Mouse (Mus musculus) kidney, adult 2 months (tissue): ENCODE measurements around the gene Zdhhc22. TPM values are rescaled to one million over a fixed set of nuclear protein-coding genes. Genes with fewer than 3 reads are reported as not detected.
A peak's percentile ranks its signal among the peaks of the same experiment; 100 is the strongest.

ENCODE experiments used
- DNase-seq: peaks from one replicate; pipeline ENCODE4 v3.0.0; 2021
- H3K27ac ChIP-seq: fragments of 200-500 bp; 2 replicates; pipeline ENCODE4 v1.5.1; 2012; ENCODE audit warnings: low read depth, low read length, control low read depth, inconsistent platforms; ENCODE audit not compliant: insufficient read depth
- H3K27me3 ChIP-seq: fragments of 200-500 bp; replicated peaks from 2 replicates; pipeline ENCODE4 v1.6.1; 2012; ENCODE audit warnings: mild to moderate bottlenecking, moderate library complexity, low read length, inconsistent platforms; ENCODE audit not compliant: control insufficient read depth, insufficient read depth
- H3K36me3 ChIP-seq: fragments of 200-500 bp; 2 replicates; pipeline ENCODE4 v1.6.1; 2012; ENCODE audit warnings: mild to moderate bottlenecking, moderate library complexity, low read length, inconsistent platforms; ENCODE audit not compliant: control insufficient read depth, insufficient read depth
- H3K4me1 ChIP-seq: fragments of 200-500 bp; 2 replicates; pipeline ENCODE4 v1.6.1; 2011; ENCODE audit warnings: low read length; ENCODE audit not compliant: control insufficient read depth, insufficient read depth
- H3K4me3 ChIP-seq: fragments of 200-500 bp; 2 replicates; pipeline ENCODE4 v1.5.1; 2011; ENCODE audit warnings: mild to moderate bottlenecking, low read depth, low read length, control low read depth; ENCODE audit not compliant: insufficient read depth
- CTCF ChIP-seq: fragments of 200-500 bp; conservative IDR thresholded peaks from 2 replicates; pipeline ENCODE4 v1.5.1; 2011; ENCODE audit warnings: low read depth, mild to moderate bottlenecking, control low read depth, low read length, moderate library complexity, mixed read lengths; ENCODE audit not compliant: insufficient read depth, insufficient read length
- POLR2A ChIP-seq: fragments of 200-500 bp; IDR thresholded peaks from one replicate; pipeline ENCODE4 v1.6.1; 2011; ENCODE audit warnings: low read depth, low read length, control low read depth
- WGBS: fragments of 180-500 bp; shearing (Covaris S2); methylation state at CpG from one replicate; pipeline ENCODE4 v1.1.7; 2018; 5-methylcytosine and 5-hydroxymethylcytosine counted together
- polyA plus RNA-seq: library from polyadenylated mRNA; depleted of rRNA; stranded (reverse); fragments of >200 nt; gene quantifications from 2 replicates; pipeline ENCODE4 v1.2.3, GENCODE M21; 2012

Gene Zdhhc22
- polyA plus RNA-seq, 1 experiment = 0.14 TPM

DNA sequence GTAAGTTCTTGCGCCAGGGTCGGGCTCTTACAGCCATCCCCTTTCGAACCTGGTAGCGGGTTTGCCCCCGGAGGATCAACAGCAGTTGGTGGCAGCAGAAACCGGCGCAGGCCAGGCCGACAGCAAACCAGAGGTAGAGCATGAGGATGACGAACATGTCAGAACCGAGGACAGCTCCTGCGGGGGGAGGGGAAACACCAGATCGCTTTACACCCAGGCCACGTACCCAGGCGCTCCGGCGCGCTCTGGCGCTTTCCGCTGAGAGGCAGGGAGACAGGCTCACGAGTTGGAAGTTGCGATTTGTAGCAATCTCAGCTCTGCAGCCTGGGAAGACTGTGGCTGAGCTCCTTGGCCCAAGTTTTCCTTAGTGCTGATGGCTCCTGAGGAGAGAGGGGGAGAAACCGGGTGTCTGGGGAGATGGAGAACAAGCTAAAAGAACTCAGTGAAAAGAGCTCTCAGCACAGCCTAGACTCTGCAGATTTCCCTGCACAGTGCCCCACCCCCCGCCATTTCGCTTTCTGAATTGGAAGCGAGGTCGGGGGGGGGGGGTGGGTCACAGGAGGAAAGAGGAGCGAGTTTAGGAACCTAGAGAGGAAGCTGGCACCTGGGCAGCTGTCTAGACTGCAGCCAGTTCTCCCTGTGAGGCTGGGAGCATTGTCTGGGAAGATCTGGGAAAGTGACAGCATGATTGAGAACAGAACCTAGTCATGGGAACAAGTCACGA lies 6.6 kb downstream of the Zdhhc22 start:
- Histone ChIP-seq H3K4me1 (no peaks in the 10 kb centered on the region), H3K4me3 (no peak overlapping the region), H3K36me3 (no peaks in the 10 kb centered on the region), H3K27me3 (no peaks in the 10 kb centered on the region), H3K27ac (no peak overlapping the region)
- 3% methylated on average over 28 of the region's 28 CpGs for WGBS
- TF ChIP-seq POLR2A (no peak), CTCF (no peak)
- peak; percentile 44 for DNase-seq

DNA sequence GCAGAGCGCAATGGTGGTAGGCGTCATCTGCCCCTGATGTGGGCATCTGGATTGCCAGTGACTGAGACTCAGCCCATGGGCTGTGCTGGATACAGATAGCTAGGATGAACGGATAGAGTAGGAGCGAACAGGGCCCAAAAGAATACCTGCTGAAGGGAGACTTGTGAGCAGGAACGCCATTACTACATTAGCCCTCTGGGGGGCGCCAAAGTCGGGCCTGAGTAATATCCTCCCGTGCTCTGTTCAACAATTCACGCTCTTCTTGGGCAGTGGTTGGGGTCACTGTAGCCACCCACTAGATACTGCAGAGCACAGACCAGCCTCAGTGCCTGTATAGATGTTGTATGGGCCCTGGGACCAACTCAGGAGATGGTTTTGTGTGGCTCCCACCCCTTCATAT lies 9.1 kb downstream of the Zdhhc22 start:
- H3K4me1 ChIP-seq = no peaks in the 10 kb centered on the region
- no peaks in the 10 kb centered on the region for H3K27me3 ChIP-seq
- TF ChIP-seq POLR2A = no peak
- TF ChIP-seq CTCF = peak; percentile 17; the same call in 1 of the 2 replicates
- WGBS = 36% methylated on average over 9 of the region's 9 CpGs
- H3K27ac ChIP-seq = no peak overlapping the region
- DNase-seq = no peak
- H3K4me3 ChIP-seq = no peak overlapping the region
- H3K36me3 ChIP-seq = no peaks in the 10 kb centered on the region

DNA sequence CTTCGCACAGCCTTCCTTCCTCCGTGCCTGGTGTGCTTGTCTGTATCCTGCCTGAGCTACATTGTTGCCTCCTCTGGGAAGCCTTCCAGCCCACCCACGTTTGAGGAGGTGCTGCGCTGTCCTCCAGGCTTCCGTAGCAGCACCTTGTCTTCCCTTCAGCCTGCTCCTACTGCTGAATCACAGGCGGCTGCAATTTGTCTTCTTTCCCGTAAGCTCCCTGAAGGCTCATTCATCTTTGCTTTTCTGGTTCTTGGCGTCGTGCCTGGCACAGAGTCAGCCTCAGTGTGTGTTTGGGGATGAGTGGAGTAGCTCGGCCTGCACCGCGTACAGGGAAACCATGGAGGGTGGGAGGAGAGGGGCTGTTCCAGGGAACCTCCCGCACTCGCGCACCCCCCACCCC lies 12.4 kb downstream of the Zdhhc22 start:
- no peak overlapping the region for H3K4me3 ChIP-seq
- 22% methylated on average over 15 of the region's 15 CpGs for WGBS
- TF ChIP-seq CTCF (no peak), POLR2A (no peak)
- H3K27me3 ChIP-seq = no peaks in the 10 kb centered on the region
- no peak overlapping the region for H3K27ac ChIP-seq
- peak; percentile 30 for DNase-seq
- H3K36me3 ChIP-seq = no peaks in the 10 kb centered on the region
- H3K4me1 ChIP-seq = peaks cover 2% of the 10 kb centered on the region; the same call in 1 of the 2 replicates

DNA sequence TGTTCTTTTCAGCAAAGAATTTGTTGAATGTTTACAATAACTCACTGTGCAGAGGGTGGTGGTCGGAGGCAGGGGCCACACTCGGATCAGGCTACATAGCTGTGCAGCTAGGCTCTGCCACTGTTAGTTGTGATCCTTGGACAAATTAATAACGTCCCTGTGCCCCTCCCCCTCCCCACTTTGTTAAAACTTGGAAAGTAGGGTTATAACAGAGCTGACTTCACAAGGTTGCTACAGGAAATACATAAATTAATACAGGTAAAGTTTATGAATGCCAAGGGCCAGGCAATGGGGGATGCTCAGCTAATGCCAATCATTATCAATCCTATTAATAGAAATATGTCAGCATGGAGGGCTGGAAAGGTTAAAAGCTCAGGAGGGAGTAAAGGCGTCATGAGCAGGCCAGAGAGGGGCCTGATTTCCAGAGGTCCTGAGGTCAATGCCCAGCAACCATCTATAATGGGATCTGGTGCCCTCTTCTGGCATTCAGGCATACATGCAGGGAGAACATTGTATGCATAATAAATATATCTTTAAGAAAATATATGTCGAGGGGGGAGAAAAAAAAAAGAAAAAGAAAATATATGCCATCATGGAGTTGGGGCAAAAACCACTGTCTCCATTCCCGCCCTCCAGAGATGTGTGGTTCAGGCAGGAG lies 13.6 kb downstream of the Zdhhc22 start:
- 66% methylated on average over 6 of the region's 6 CpGs for WGBS
- Histone ChIP-seq H3K4me3 (no peak overlapping the region), H3K27me3 (no peaks in the 10 kb centered on the region), H3K27ac (no peak overlapping the region), H3K36me3 (no peaks in the 10 kb centered on the region), H3K4me1 (peaks cover 4% of the 10 kb centered on the region; the same call in 1 of the 2 replicates)
- no peak for DNase-seq
- peak; percentile 31 for TF ChIP-seq CTCF
- TF ChIP-seq POLR2A = no peak

DNA sequence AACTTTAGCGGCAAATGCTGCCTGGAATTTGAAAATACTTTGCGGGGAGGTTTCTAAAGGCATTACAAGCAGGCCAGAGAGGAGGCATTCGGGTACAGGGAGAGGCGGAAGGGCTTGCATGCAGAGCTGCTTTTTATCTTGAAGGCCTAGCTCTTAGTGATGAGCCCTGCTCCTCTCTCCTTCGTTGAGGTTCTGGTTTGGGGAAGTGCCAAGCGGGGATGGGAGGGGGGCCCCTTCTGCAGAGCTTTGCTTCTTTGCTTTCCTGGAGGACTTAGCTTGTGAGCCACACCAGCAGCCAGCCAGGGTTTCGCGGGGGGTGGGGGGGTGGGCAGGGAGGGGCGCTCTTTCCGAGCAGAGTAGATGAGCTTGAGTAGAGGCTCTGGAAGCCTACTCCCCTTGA lies 14.5 kb downstream of the Zdhhc22 start:
- Histone ChIP-seq H3K27ac (no peak overlapping the region), H3K4me3 (no peak overlapping the region), H3K27me3 (no peaks in the 10 kb centered on the region), H3K36me3 (no peaks in the 10 kb centered on the region), H3K4me1 (peaks cover 4% of the 10 kb centered on the region; the same call in 1 of the 2 replicates)
- no peak for TF ChIP-seq CTCF
- no peak for TF ChIP-seq POLR2A
- no peak for DNase-seq
- 73% methylated on average over 10 of the region's 10 CpGs for WGBS

DNA sequence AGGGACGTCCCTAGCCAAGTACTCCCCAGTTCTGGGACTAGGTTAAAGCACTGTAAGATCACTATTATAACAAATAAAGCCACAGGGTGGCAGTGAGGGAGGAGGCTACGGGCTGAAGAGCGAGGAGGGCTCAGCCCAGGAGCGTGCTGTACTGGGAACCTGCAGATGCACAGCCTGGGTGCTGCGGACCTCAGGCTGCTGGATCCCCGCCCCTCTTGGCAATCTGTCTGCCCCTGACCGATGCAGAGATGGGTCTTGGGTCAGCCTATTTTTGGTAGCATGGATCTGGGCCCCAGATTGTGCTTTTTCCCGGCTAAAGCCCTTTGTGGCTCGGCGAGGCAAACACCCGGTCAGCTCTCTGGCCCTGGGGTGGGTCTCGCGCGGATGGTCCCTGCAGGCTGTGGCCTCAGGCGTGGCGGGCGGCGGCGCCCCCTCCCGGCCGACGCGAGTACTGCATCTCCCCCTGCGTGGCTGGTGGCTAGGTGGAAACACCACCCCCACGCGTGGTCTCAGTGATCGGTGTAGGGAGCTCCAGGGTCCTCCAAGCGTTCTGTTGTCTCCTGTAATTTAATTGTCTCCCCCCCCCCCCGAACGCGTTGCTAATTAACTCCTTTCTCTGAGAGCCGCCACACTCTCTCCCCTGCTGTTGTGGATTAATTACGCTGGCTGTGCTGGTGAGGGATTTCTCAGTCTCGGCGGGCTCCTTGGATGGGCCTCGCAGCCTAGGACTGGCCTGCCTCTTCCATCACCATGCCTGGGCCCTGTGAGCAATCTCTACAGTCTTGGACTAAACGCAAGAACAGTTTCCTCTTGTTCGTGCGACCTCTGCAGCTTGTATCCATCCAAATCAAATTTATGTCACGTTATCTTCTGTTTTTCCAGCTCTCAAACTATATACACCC lies 15.6 kb downstream of the Zdhhc22 start:
- no peaks in the 10 kb centered on the region for H3K36me3 ChIP-seq
- TF ChIP-seq CTCF (peak; percentile 72), POLR2A (no peak)
- peaks cover 4% of the 10 kb centered on the region; the same call in 1 of the 2 replicates for H3K4me1 ChIP-seq
- H3K4me3 ChIP-seq = no peak overlapping the region
- no peak overlapping the region for H3K27ac ChIP-seq
- peak; percentile 62 for DNase-seq
- 13% methylated on average over 39 of the region's 40 CpGs for WGBS
- H3K27me3 ChIP-seq = no peaks in the 10 kb centered on the region
